Mouse (Mus musculus) layer of hippocampus, adult 8-10 months (tissue): ENCODE measurements around the gene Stk33. TPM values are rescaled to one million over a fixed set of nuclear protein-coding genes. Genes with fewer than 3 reads are reported as not detected.
"Not testable (repeated sequence)": the region's sequence is repeated elsewhere in the genome, so short reads cannot be mapped to it uniquely, and the experiment has no call there.

ENCODE experiments used
- DNase-seq, 2 experiments: peaks; one replicate each; pipeline ENCODE4 v3.0.0; 2022; ENCODE audit warnings: low spot score in 2 of 2
- total RNA-seq, 4 experiments: library from RNA; stranded (reverse); gene quantifications; 2 replicates each; pipeline ENCODE4 v1.2.4; 2022

The Stk33 gene
- total RNA-seq = 1 to 10 TPM in 3 of 4 experiments, under 1 TPM in 1; 0.87 to 2.1 (median 1.3) TPM

GRCm38 (mm10) chr7:109438781-109439591 is at the start of gene Stk33:
TSS of gene Stk33 (minus strand) at chr7:109439081.
- DNase-seq = peak in 1 of 2 experiments; percentile 19

GRCm38 (mm10) chr7:109484221-109484620 is 45.3 kb upstream of the Stk33 start:
- DNase-seq = no peak

GRCm38 (mm10) chr7:109480765-109481197 is 41.9 kb upstream of the Stk33 start:
- DNase-seq = no peak

- DNase-seq = no peak
These were observed 39.0 kb upstream of the Stk33 start for GRCm38 (mm10) chr7:109477926-109478325.

DNA sequence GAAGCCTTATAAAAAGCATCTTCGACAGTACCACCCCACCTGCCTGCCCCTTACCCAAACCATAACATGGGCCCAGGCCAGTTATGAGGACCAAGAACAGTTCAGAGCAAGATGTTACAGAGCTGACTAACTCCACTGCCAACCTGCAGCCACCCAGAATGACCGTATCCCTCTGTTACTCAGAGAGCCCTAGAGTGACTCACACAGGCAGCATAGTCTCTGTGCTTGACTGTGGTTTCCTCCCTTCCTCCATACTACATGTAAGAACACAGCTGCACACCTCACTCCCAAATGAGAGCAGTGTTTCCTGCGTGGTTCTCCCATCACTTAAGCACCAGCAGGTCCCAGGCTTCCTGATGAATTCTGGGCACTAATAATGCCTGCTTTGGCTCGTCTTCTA is 31.8 kb upstream of the Stk33 start:
- no peak for DNase-seq

GRCm38 (mm10) chr7:109468262-109468701 is 29.4 kb upstream of the Stk33 start:
- no peak for DNase-seq

DNA sequence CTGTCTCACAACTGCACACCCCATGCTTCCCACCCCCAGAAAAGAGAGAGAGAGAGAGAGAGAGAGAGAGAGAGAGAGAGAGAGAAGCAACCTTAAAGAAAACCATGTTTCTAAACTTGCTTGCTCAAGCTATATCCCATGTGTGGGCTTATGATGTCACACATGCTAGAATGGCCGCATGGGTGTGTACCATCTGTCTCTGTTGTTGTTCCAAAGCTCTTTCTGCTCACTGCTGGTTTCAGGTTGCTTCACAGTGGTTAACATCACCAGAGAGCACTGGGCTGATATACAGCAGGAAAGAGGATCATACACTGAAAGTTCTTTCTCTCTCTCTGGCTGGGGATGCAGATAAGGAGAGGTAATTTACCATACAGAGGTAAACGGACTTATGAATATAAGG is 28.7 kb upstream of the Stk33 start:
- DNase-seq = no peak

GRCm38 (mm10) chr7:109460698-109461097 is 21.8 kb upstream of the Stk33 start:
- DNase-seq = no peak

DNA sequence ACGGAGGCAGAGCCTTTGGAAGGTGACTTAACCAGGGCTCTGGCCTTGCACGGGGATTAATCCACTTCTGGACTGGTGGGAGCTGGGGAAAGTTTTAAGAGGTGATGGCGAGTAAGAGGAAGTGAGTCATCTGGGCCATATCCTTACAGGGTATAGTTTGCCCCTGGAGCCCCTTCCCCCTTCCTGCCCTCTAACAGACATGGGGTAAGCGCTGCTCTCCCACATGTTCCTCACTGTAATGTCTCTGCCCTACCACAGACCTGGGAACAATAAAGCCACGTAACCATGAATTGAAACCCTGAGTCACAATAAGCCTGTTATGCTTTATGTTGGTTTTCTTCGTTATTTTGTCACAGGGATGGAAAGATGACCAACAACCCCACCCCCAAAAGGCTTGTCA is 17.7 kb upstream of the Stk33 start:
- no peak for DNase-seq

DNA sequence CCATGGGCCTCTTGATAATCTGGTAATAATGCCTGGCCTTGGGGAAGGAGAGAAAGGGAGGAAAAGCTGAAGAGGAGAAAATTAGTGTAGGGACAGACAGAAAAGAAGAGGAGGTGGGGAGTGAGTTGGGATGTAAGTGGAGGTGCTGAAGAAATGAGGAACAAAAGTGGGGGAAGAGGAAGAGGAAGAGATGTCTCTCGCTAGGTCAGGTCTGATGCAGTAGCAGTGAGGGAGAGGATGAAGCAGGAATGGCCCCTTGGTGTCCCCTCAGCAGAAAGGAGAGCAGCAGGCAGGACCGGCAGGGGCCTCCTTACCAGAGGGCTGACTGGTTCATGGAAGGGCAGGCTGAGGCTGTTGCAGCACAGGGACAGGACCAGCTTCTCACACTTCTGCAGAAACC is 16.9 kb upstream of the Stk33 start:
- no peak for DNase-seq

- no peak for DNase-seq
These were observed 16.0 kb upstream of the Stk33 start for GRCm38 (mm10) chr7:109454856-109455255.

DNA sequence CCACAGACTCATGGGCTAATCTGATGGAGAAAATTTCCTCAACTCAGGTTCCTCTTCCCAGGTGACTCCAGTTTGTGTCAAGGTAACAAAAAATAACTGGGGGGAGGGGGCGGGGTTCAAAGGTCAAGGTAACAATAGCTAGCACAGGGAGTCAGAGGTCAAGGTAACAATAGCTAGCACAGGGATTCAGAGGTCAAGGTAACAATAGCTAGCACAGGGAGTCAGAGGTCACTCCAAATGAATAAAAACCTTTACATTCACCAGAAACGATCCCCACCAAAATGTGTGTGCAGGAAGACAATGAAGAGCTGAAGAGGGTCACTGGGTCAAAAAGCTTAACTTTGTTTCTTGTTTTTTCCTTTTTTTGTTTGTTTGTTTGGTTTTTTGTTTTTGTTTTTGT is 9.2 kb upstream of the Stk33 start:
- DNase-seq = no peak

GRCm38 (mm10) chr7:109445012-109445411 is 6.1 kb upstream of the Stk33 start:
- DNase-seq = peak in 1 of 2 experiments; percentile 65

DNA sequence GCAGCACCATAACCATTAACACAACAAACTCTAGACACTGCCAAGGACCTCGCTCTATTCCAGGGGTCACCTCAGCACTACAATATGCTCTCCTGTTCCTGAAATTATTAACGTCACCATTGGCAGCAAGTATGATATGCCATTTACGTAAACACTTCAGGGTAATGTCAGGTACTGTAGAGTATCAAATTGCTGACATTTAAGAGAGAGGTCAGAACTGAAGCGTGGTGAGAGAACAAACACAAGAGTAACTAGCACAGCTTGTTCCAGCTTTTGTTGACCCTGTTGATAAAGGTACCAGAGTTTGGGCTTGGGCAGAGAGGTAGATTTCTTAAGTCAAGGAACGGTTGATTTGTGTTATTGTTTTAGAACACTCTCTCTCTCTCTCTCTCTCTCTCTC is 3.9 kb upstream of the Stk33 start:
- DNase-seq = no peak

- DNase-seq = no peak
These were observed 1.9 kb upstream of the Stk33 start for GRCm38 (mm10) chr7:109440697-109441269.

DNA sequence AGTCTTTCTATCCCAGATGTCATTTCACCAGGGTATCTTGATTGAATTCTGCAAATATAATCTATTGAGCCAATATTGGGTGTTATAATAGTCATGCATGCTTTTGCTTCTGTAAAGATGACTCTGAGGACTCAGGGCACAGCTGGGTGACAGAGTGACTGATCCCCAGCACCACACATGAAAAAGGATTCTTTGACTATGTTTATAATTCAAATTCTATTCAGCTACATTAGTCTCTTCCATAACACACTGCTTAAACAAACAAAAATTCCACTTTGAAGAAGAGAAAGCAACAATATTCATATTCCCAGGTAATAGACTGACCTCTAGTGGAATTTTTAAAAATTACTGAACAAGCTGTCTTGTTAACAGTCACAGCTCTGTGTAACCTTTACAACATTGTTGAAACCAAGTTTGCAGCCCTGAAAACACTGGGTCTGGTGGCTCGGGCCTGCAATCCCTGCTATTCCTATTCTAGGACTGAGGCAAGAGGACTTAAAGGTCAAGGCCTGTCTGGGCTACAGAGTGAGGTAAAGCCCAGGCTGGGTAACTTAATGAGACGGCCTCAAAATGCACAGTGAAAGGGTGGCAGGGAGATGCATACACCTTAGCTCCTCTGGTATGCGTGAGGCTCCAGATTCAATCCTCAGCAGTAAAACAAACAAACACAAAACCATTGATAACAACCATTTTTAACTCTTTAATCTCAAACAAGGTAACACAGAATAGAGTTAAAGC is 14.3 kb downstream of the Stk33 start:
- no peak for DNase-seq

GRCm38 (mm10) chr7:109422803-109423202 is 16.1 kb downstream of the Stk33 start:
- DNase-seq = no peak

DNA sequence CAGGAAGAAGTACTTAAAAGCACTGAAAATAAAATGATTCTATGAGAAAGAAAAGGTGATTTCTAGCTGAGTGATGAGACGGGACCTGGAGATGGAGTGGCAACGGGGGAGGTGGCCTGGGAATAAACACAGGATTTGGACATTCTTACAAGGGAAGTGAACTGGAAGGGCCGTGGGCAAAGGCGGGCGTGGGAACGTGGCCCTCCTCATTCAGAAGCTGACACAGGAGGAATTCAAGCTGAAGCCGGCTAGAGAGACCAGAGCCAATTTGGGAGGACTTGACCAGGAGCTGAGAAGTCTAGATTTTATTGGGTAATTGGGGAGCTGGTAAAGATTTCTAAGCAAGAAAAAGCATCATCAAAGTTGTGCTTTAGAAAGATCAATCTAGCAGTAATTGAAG is 33.4 kb downstream of the Stk33 start:
- peak; percentile 20 for DNase-seq

- no peak for DNase-seq
These were observed 39.6 kb downstream of the Stk33 start for GRCm38 (mm10) chr7:109399299-109399698.

DNA sequence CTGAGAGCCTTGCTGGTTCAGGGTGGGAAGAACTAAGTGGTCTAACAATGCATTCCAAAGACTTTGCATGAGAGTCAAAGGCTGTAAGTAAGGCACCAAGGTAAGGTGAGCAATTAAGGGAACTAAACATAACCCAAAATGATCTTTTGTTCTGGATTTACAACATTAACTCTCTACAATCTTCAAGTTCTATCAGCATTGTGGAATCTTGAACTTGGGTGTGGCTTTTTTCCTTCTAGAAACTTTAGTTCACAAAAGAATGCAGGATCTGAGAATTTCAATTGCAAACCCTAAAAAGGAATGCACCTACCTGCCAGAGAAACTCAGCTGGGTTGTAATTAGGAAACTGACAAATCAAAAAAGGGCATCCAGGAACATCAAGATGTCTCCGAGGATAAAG is 57.8 kb downstream of the Stk33 start:
- DNase-seq = no peak

- DNase-seq = not testable (repeated sequence)
These were observed 65.3 kb downstream of the Stk33 start for GRCm38 (mm10) chr7:109373556-109373955.
